Mouse (Mus musculus): ENCODE measurements around the gene Phf19.

Gene Phf19

DNA sequence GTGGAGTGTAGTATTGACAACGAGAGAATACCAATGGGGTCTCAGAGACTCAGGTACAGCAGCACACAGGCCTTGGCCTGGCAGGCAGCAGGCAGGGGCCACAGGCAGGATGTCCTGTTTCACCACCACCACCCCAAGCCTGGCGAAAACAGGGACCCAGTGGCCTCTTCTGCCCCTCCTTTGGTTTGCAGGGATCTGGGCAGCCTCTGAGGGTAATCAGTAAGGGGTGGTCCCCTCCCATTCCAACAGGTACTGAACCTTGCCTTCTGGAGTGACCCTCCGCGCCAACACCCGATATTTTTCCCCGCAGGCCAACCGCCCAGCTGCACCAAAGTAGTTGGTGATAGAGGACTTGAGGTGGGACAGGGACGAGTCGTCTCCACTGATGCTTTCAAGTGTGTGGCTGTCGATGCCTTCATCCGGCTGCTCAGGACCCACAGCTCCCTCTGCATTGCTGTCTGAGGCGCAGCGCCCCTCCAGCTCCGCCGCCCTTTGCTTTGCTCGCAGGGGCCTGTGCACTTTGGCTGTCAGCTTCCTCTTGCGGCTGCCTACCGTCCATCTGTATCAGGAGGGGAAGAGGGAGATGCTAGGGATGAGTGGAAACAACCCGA is 18.2 kb downstream of the Phf19 start:
- no peak for DNase-seq

- no peak for DNase-seq
Observed at GRCm38 (mm10) chr2:34893950-34894349, 19.9 kb downstream of the Phf19 start.

- DNase-seq: no peak
Observed at GRCm38 (mm10) chr2:34884186-34884585, 29.6 kb downstream of the Phf19 start.

DNA sequence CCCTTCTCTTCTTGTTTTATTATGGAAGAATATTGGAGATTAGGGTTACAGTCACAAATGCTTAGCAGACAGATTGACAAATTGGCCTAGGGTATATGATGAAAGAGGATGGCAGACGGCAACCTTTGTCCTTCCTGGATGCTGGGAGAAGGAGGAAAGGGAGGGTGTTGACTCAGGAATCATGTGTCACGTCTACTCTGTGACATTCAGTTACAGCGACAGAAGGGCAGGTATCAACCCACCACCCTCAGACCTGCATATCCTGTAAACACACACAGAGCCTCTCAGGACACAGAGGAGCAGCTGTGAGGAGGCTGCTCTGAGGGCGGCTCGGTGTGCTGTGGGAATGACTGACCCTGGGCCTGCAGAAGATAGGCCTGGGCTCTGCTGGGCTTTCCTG is 30.6 kb downstream of the Phf19 start:
- DNase-seq: no peak

DNA sequence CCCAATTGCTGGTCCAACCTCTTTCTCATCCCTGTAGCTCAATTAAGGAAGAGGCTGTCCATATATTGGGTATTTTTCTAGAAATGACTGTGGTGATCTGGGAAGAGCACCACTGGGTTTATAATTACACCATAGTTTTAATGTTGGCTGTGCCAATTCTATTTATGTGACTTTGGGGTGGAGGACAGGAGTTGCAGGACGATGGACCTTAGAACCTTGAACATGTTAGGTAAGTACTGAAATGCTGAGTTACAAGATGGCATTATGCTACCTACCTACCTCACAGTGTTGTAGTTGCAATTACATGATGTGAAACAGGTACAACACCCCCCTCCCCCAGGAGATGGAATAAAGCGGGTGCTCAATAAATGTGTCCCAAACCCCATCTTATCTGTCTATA is 31.1 kb downstream of the Phf19 start:
- DNase-seq: no peak

DNA sequence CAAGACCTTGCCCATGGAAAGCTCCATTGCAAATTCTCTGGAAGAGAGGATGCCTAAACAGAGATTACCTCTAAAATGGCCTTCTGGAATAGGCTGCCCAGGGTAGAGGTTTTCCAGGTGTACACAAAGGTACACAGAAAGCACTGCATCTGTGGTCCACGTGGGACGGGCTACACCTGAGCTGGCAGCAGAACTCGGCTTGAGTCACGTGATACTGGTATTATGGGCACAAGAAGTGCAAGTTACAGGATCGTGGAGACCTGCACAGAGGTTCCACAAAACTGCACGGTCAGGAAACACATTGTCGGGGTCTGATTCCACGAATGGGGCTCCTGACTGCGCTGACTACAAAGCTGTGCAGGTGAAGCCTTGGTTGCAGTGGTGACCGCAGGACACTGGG is 33.8 kb downstream of the Phf19 start:
- no peak for DNase-seq

GRCm38 (mm10) chr2:34874816-34875345 is 38.9 kb downstream of the Phf19 start, which contains the start of gene Psmd5:
Psmd5 (minus strand) TSS chr2:34874968.
- DNase-seq: no peak

- peak; percentile 62 for DNase-seq
Observed at GRCm38 (mm10) chr2:34874271-34874670, 39.6 kb downstream of the Phf19 start, which contains the start of gene Cutal. Cutal (plus strand) TSS chr2:34874396.

DNA sequence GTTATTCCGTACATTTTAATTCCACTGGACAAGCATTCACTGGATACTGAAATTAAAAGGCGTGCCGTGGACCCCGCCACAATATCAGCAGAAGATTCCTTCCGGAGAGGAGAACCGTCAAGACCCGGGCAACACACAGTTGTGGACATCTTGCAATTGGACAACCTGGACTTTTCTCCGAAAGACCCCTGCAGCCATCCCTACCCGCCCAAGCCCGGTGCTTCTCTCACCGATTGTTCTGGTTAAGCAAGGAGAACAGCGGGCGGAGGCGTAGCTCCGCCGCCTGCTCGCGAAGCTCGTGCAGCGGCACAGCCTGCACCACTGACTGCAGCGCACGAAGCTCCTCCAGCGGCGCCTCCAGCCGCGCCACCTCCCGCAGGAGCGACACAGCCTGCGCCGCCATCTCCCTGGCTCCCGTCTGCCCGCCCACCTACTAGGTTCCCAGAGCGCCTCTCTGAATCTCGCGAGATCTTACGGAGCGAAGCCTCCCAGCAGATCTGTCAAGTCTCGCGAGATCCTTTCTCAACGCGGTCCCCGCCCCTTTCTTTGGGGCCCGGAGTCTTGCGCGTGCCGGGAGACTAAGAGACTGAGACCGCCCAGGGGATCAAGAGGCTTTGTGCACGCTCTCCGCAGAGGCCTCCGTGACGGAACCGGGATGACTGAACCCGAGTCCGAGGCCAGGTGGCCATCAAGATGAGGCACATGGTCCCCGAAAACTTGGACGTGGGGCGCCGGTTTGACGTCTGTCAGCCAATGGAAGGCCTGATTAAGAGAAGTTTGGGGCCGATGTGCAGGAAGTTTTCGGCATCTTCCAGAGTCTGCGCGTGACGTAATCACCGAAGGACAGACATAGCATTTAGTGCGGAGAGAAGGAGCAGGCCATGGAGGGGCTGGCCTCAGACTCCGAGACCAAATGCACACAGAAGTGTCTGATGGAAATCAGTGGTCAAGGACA is 43.0 kb downstream of the Phf19 start:
- peak; percentile 97 for DNase-seq

DNA sequence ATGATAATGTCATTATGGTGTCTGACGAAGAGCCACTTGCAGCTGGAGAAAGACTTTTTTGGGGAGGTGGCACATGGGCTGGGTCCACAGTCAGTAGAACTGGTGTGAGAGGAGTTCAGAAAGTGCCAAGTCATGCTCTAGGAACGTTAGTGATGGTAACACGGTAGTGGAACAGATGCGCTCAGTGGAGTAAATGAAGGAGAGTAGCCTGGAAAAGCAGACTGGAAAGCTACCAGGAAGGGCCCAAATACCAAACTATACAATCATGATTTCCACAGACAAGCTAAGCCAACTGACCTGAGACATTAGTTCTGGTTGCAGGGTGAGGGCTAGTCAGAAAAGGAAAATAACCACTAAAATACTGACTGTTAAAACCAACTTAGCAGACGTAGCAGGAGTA is 44.1 kb downstream of the Phf19 start:
- DNase-seq: no peak

DNA sequence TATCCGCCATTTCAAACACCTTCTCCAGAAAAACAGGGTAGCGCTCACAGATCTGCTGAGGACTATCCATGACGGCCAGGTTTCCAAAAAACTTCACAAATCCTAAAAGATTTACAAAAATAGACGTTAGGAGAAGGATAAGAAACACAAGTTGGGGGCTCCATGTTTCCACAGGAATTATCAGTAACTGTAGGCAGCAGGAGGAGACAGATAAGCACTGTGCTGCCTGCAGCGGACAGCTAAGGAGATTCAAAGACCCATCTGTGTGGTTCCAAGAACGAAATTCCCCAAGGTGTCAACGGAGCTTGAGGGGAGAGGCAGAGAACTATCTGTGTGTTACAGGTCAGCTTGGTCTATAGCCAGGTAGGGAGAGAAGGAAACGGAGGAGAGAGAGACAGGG is 56.1 kb downstream of the Phf19 start:
- DNase-seq: no peak

- peak; percentile 10 for DNase-seq
Observed at GRCm38 (mm10) chr2:34855265-34855664, 58.6 kb downstream of the Phf19 start.

DNA sequence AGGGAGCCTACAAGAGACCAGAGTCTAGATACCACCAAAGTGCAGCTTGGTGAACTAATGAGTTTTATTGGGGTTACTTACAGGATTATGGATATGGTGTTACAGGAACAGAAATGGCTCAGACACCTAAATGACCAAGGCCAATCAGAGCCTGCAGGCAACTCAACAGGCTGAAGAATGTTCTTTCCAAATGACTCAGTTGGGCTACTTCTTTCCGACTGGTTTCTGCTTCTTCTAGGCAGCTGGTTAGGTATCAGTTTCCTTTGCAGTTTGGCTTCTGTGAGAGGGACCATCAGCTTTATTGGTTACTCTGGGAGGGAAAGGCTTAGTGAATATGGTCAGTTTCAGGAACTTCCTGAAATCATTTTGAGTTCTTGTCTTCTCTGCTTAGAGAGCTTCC is 66.1 kb downstream of the Phf19 start:
- DNase-seq: no peak

All from lung, postnatal 10 days (tissue).